Mouse (Mus musculus): ENCODE data around the gene Pax8. TPM values are rescaled to one million over a fixed set of nuclear protein-coding genes. Genes with fewer than 3 reads are reported as not detected.

Pax8 gene
- polyA plus RNA-seq, 1 experiment from 2014 or later: 23.7 TPM

DNA sequence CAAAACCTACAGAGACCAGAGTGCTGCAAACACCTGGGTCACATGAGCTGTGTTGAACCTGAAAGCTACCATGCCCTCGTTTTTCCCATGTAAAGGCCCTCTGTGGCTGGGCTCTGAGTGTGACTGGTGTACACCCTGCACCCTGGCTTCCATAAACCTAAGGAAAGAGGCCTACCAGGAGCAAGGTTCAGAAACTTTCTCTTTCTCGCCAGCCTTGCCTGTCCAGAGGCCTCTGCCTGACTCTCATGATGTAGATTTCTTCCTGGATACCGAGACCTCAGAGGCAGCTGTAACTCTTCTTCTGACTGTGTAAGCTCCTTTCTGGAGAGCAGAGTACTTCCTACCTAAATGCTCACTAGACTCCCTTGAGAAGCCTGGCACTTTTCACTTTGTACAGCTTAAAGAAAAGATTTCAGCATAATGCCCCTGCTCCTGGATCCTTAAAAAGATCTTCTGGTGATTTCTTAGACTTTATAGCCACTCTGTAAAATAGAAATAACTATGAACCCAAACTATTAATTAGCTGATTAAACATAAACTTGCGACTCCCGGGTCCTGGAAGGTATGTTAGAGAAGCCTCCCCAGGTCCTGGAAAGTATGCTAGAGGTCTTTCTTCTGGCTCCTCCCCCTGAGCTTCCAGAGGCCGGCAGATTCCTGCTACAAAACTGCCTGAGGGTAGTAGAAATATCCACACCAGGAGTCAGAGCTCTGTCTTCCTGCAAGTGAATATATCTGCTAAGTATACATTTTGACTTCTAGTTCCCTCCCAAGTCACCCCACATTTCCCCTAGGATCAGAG, 20.1 kb downstream of the Pax8 start:
- peaks cover 6% of the 10 kb centered on the region; the same call in 1 of the 2 replicates for H3K4me1 ChIP-seq (replicated peaks)
- no peaks in the 10 kb centered on the region for H3K9me3 ChIP-seq
- no peaks in the 10 kb centered on the region for H3K27me3 ChIP-seq (ENCODE audit: insufficient read depth, poor library complexity, severe bottlenecking)
- DNase-seq (ENCODE audit: low spot score): no peak
- H3K36me3 ChIP-seq: no peaks in the 10 kb centered on the region
- no peak overlapping the region for H3K4me3 ChIP-seq
- 54% methylated on average over 6 of the region's 6 CpGs for WGBS
- H3K27ac ChIP-seq: no peak overlapping the region

DNA sequence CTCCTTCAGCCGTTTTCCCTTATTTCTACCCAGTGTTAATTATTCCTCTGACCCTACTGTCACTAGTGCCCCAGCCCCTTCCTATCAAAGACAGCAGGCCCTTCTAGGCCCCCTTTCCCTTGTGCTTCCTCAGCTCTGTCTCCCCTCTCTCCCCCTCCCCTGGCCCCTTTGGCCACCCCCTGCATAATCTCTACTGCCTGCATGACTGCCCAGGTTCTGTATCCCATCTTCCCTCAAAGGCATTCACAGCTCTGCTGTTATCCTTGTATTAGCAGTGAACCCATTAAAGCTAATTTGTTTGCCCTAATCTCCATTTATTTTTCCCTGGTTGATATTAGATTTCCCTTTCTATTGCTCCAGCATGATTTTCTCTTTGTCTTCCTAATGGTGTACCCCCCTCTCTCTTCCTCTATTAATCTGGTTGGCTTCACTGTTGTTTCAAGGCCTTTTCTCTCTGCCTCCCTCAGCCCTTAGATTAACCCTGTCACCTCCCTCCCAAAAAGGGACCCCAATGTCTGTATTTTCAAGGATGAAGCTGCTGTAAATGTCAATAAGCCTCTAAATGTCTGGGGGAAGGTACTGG, 20.9 kb downstream of the Pax8 start:
- 49% methylated on average over 1 of the region's 1 CpGs for WGBS
- Histone ChIP-seq H3K4me3 (no peak overlapping the region), H3K9me3 (no peaks in the 10 kb centered on the region), H3K36me3 (no peaks in the 10 kb centered on the region), H3K27me3 (ENCODE audit: insufficient read depth, poor library complexity, severe bottlenecking) (no peaks in the 10 kb centered on the region), H3K27ac (no peak overlapping the region), H3K4me1 (replicated peaks) (peaks cover 6% of the 10 kb centered on the region; the same call in 1 of the 2 replicates)
- no peak for DNase-seq (ENCODE audit: low spot score)

DNA sequence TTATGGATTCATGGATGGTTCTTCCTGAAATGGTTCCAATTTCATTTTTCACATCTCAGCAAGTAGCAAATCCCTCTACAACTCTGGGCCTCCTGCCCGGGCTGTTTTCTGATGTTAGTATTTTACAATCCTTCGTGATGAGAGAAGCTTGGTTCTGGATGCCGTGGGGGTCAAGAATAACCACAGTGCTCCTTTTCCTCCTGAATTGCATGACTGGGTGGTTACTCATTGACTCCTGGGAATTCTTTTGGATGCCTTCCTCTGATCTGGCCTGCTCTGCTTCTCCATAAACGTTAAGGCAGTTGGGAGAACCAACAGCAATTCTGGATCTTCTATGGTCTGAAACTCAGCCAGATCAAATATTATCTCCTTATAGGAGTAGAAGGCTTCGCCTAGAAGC, 22.2 kb downstream of the Pax8 start:
- H3K36me3 ChIP-seq: no peaks in the 10 kb centered on the region
- WGBS: 84% methylated on average over 5 of the region's 5 CpGs

DNA sequence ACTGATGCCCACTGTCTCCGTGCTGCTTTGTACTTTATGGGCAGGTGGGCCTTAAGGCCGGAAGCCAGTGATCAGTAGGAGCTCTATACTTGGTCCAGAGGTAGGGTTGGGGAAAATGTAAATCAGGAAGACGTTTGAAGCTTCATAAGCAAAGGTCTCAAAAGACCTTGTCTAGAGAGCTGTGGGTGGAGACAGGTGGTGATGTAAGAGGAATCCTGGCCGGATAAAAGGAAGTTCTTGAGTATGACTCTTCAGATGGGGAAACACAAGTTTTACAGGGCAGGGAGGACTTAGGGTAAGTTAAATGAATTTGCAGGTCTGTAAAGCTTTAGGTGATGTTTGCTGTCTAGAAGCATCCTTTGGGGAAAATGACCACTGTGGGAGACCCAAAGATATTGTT, 26.3 kb downstream of the Pax8 start:
- H3K4me1 ChIP-seq (replicated peaks): no peaks in the 10 kb centered on the region
- no peak overlapping the region for H3K27ac ChIP-seq
- no peak overlapping the region for H3K4me3 ChIP-seq
- no peak for DNase-seq (ENCODE audit: low spot score)
- no peaks in the 10 kb centered on the region for H3K27me3 ChIP-seq (ENCODE audit: insufficient read depth, poor library complexity, severe bottlenecking)
- H3K9me3 ChIP-seq: no peaks in the 10 kb centered on the region
- no peaks in the 10 kb centered on the region for H3K36me3 ChIP-seq
- 77% methylated on average over 4 of the region's 4 CpGs for WGBS

More for the DNA sequence above, 22.2 kb downstream of the Pax8 start:
- Histone ChIP-seq H3K9me3 (no peaks in the 10 kb centered on the region), H3K27ac (no peak overlapping the region), H3K27me3 (ENCODE audit: insufficient read depth, poor library complexity, severe bottlenecking) (no peaks in the 10 kb centered on the region), H3K4me1 (replicated peaks) (peaks cover 6% of the 10 kb centered on the region; the same call in 1 of the 2 replicates), H3K4me3 (no peak overlapping the region)
- DNase-seq (ENCODE audit: low spot score): no peak

DNA sequence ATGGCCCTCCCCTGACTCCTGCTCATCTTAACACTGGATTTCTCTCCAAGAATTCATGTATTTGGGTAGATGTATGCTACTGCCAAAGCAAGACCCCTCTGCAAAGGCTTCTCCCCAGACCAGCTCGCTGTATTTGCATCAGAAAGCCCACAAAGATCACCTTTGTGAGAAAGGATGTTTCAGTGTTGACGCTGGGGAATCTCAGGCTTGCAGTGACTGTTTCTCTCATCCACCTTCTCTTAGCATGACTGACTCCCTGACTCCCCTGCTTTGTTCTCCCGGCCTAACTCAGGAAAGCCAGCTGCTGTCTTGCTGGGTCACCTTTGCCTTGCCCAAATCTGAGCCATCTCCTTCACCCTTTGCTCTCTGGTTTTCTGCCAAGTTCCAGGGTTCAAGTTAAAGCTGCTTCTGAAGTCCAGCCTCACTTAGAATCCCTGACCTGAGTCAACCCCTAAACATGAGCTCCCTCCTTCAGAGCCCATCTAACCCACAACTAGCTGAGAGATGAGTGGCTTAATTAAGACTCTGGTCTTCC, 32.1 kb downstream of the Pax8 start:
- WGBS: 44% methylated on average over 3 of the region's 3 CpGs

DNA sequence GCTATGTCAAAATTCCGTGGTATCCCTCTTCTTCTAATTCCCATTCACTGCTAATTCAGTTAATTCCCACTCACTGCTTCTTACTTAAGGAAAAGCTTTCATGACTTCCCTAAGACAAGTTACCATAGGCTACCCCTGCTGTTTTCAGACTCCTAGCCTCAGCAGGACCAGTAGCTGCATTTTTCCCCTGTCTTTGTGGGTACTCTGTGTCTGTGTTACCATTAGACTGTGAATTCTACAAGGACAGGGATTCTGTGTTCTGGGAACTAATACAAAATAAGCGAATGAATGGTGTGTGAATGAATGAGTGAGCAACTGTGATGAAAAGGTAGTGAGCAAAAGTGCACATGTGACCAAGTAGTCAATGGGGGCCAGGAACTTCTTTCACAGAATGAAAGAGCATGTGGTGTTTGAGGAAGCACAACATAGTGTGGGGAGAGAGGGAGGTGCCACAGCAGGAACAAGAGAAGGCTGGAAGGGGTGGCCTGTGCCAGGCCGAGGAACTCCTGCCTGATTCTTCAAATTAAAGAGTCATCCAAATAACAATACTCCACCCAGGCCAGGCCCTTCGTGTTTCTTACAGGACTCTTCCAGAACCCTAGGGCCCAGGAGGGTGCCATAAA, 33.0 kb downstream of the Pax8 start:
- Histone ChIP-seq H3K9me3 (no peaks in the 10 kb centered on the region), H3K27me3 (ENCODE audit: insufficient read depth, poor library complexity, severe bottlenecking) (peaks cover 4% of the 10 kb centered on the region; the same call in 1 of the 2 replicates), H3K27ac (no peak overlapping the region), H3K36me3 (peaks cover 18% of the 10 kb centered on the region; the same call in 1 of the 2 replicates), H3K4me1 (replicated peaks) (no peaks in the 10 kb centered on the region), H3K4me3 (no peak overlapping the region)
- no peak for DNase-seq (ENCODE audit: low spot score)
- WGBS: 62% methylated on average over 4 of the region's 4 CpGs

More for the DNA sequence above, 32.1 kb downstream of the Pax8 start:
- Histone ChIP-seq H3K27ac (no peak overlapping the region), H3K9me3 (no peaks in the 10 kb centered on the region), H3K36me3 (peaks cover 18% of the 10 kb centered on the region; the same call in 1 of the 2 replicates), H3K27me3 (ENCODE audit: insufficient read depth, poor library complexity, severe bottlenecking) (peaks cover 4% of the 10 kb centered on the region; the same call in 1 of the 2 replicates), H3K4me1 (replicated peaks) (no peaks in the 10 kb centered on the region), H3K4me3 (no peak overlapping the region)
- no peak for DNase-seq (ENCODE audit: low spot score)

DNA sequence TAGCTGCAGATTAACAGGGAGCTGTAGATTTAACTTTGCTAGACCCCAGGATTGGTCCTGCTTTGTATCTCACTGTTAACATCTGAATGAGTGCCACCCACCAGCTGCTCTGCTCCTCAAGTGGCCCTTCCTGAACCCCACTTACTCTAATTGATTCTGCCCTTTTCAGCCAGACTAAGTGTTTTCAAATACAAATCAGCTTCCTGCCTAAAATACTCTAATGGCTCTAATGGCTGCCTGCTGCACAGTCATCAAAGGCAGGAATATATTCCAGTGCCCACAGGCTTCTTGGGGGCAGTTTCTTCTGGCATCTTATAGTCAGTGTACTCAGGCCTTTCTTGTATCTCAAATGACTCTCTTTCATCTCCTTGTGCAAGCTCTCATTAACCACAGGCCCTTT, 33.5 kb downstream of the Pax8 start:
- H3K27me3 ChIP-seq (ENCODE audit: insufficient read depth, poor library complexity, severe bottlenecking): peaks cover 4% of the 10 kb centered on the region; the same call in 1 of the 2 replicates
- H3K27ac ChIP-seq: no peak overlapping the region
- H3K4me1 ChIP-seq (replicated peaks): no peaks in the 10 kb centered on the region

DNA sequence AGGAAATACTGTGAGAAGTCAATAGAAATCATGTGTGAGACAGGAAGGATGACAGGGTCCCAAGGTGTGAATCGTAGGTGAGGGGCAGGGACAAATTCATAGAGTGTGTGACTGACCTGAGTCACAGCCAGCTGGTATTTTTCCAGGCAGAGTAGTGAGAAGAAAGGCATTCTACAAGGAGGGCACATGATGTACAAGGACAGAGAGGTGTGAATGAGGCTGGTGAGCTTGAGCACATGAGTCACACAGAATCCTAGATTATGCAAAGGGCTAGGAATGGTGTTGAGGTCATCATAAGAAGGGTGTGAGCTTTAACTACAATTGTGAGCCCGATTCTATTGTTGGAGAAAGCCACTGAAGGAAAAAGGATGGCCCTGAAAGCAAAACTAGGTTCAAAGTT, 35.3 kb downstream of the Pax8 start:
- H3K27me3 ChIP-seq (ENCODE audit: insufficient read depth, poor library complexity, severe bottlenecking): peaks cover 4% of the 10 kb centered on the region; the same call in 1 of the 2 replicates
- 85% methylated on average over 2 of the region's 2 CpGs for WGBS
- no peak for DNase-seq (ENCODE audit: low spot score)

More for the DNA sequence above, 33.5 kb downstream of the Pax8 start:
- Histone ChIP-seq H3K36me3 (peaks cover 18% of the 10 kb centered on the region; the same call in 1 of the 2 replicates), H3K4me3 (no peak overlapping the region), H3K9me3 (no peaks in the 10 kb centered on the region)
- DNase-seq (ENCODE audit: low spot score): no peak

DNA sequence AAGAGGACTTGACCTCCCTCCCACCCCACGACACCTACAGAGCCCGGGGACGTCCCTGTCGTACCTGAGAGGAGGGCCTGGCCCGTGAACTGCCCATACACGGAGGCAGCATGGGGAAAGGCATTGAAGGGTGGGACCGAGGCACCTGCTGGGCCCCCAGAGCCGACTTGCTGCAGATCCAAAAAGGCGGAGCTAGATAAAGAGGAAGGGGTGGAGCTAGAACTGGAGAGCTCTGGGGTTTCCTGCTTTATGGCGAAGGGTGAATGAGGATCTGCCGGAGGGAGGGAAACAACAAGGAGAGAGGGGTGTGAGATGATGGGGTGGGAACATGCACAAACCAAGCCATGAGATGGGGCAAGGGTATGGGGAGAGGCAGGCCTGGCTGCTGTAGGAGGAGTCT, 39.7 kb downstream of the Pax8 start:
- Histone ChIP-seq H3K9me3 (no peaks in the 10 kb centered on the region), H3K27me3 (ENCODE audit: insufficient read depth, poor library complexity, severe bottlenecking) (peaks cover under 1% of the 10 kb centered on the region; the same call in 1 of the 2 replicates), H3K27ac (no peak overlapping the region), H3K4me3 (no peak overlapping the region), H3K4me1 (replicated peaks) (no peaks in the 10 kb centered on the region), H3K36me3 (peaks cover 18% of the 10 kb centered on the region; the same call in 1 of the 2 replicates)
- WGBS: 86% methylated on average over 11 of the region's 11 CpGs
- no peak for DNase-seq (ENCODE audit: low spot score)

More for the DNA sequence above, 35.3 kb downstream of the Pax8 start:
- Histone ChIP-seq H3K36me3 (peaks cover 30% of the 10 kb centered on the region; the same call in 1 of the 2 replicates), H3K9me3 (no peaks in the 10 kb centered on the region), H3K4me1 (replicated peaks) (no peaks in the 10 kb centered on the region), H3K27ac (no peak overlapping the region), H3K4me3 (no peak overlapping the region)

DNA sequence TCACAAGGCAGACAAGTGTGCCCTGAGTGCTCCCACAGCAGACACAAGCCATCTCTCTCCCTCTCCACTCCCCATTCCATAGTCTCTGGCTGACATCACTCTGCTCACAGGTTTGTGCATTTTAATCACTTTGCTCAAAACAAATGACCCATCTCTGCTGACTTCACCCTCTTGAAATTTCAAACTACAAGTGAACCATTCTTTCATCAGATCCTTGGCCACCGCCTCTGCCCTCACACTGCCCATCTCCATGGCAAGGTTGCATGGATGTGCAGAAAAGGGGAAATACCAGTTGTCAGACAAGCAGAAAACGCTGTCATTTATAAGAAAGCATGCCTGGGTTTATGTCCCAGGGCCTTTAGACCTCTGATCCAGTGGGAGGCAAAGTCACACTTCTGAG, 40.7 kb downstream of the Pax8 start:
- DNase-seq (ENCODE audit: low spot score): no peak
- H3K36me3 ChIP-seq: peaks cover 13% of the 10 kb centered on the region; the same call in 1 of the 2 replicates
- no peaks in the 10 kb centered on the region for H3K9me3 ChIP-seq
- H3K27me3 ChIP-seq (ENCODE audit: insufficient read depth, poor library complexity, severe bottlenecking): no peaks in the 10 kb centered on the region
- no peak overlapping the region for H3K4me3 ChIP-seq
- 87% methylated on average over 2 of the region's 2 CpGs for WGBS
- no peak overlapping the region for H3K27ac ChIP-seq
- no peaks in the 10 kb centered on the region for H3K4me1 ChIP-seq (replicated peaks)

DNA sequence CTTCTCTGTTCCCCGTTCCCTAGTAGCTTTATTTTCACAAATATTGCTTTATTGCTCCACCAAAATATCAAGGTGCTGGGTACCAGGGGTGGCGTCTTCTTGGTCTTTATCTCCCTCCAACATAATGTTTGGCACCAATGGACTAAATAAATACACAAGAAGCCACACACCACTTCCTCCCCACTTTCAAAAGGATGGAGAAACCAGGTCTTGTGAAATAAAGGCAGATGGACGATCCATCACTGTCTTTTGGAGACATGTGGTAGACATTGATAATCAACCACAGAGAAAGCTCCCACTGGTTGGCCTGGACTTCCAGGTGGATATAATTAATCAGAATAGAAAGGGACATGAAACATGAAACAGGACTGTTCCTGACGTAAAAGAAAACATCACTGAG, 45.6 kb downstream of the Pax8 start:
- no peaks in the 10 kb centered on the region for H3K9me3 ChIP-seq
- no peaks in the 10 kb centered on the region for H3K27me3 ChIP-seq (ENCODE audit: insufficient read depth, poor library complexity, severe bottlenecking)
- 84% methylated on average over 4 of the region's 4 CpGs for WGBS
- no peak overlapping the region for H3K27ac ChIP-seq
- DNase-seq (ENCODE audit: low spot score): no peak
- H3K4me1 ChIP-seq (replicated peaks): peaks cover 9% of the 10 kb centered on the region
- H3K4me3 ChIP-seq: no peak overlapping the region
- peaks cover 6% of the 10 kb centered on the region; the same call in 1 of the 2 replicates for H3K36me3 ChIP-seq

DNA sequence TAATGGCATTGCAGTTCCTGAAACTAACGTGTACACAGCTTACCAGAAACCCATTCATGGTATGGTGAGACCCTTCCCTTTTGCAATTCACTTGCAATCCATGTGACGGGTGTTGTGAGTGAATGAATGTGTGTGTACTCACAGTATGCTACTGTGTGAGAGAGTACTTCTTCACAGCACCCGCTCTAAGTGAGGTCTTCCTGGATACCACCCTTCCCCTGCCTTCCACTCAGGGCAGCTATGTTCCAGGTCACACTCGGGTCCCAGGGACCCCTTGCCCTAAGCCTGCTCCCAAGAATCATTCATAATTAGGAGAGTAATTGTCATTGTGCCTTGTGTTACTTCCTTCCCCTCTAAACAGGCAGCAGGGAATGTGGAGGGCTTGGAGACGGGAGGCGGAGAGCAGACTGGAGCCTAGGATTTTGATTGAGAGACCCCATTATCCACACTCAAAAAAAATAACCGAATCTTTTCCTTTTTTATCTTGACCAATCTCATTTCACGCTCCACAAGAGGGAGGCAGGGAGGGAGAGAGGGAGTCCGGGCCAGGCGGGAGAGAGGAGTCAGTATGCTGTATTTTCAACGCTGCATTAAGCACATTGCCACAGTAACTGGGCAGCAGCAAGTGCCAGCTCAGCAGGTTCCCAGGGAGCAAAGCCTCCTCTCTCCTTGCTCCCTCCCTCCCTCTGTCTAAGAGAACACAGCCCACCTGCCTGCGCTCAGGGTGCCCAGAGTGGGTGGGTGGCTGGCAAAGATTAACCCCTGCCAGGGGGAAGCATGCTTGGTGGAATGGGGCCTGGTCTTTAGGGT, 47.3 kb downstream of the Pax8 start:
- 42% methylated on average over 12 of the region's 12 CpGs for WGBS
- Histone ChIP-seq H3K9me3 (no peaks in the 10 kb centered on the region), H3K27me3 (ENCODE audit: insufficient read depth, poor library complexity, severe bottlenecking) (no peaks in the 10 kb centered on the region), H3K4me3 (no peak overlapping the region), H3K4me1 (replicated peaks) (peaks cover 9% of the 10 kb centered on the region), H3K36me3 (peaks cover 6% of the 10 kb centered on the region; the same call in 1 of the 2 replicates), H3K27ac (no peak overlapping the region; the same call in 1 of the 2 replicates)
- DNase-seq (ENCODE audit: low spot score): no peak
